Mouse (Mus musculus) testis, adult 2 months (tissue): ENCODE measurements at regions not wholly inside any gene's neighbourhood (a gene's known extent, or its start where the extent isn't known, plus 50 kb on each side); places are given as distances from the start of the nearest gene placed in this dataset.

Experiments used
- CTCF ChIP-seq: fragments of 200-500 bp; IDR thresholded peaks from 2 replicates; pipeline ENCODE4 v1.5.1; 2012; ENCODE audit warnings: low read depth, mild to moderate bottlenecking, inconsistent platforms, low read length, moderate library complexity; ENCODE audit not compliant: control insufficient read depth, insufficient read depth, insufficient replicate concordance
- POLR2A ChIP-seq: fragments of 200-500 bp; IDR thresholded peaks from 2 replicates; pipeline ENCODE4 v1.6.1; 2012; ENCODE audit warnings: low read depth, mild to moderate bottlenecking, inconsistent platforms, low read length, moderate library complexity; ENCODE audit not compliant: control insufficient read depth

DNA sequence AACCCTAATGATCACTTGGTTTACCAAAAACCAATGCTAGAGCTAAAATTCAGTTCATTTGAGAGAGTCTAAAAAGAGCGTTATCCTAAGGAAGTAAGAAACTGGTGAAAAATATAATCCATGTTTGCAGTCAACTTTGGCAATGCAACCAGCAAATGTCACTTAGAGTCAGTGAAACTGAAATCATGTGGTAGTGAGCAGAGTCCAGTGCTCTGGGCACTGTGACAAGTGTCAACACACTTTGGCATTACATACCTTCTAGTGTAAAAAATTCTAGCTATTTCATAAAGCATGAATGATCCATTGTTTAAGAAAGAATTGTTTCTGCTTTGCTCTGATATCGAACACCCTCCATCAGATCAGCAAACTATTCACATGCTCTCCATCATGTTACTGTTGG, 743.1 kb downstream of the Rfpl4b start:
- TF ChIP-seq POLR2A (no peak), CTCF (no peak)
